Mouse (Mus musculus) myocyte (in vitro differentiated cells): ENCODE results near the gene Gpr171.

Source experiments
- CEBPB ChIP-seq: IDR thresholded peaks from 2 replicates; pipeline ENCODE4 v1.6.1; 2011; ENCODE audit warnings: mild to moderate bottlenecking, moderate library complexity; ENCODE audit not compliant: poor library complexity, insufficient read depth, severe bottlenecking
- E2F4 ChIP-seq: IDR thresholded peaks from one replicate; pipeline ENCODE4 v1.6.1; 2011; ENCODE audit warnings: mild to moderate bottlenecking, control low read depth, moderate library complexity; ENCODE audit not compliant: insufficient read depth
- MAX ChIP-seq: IDR thresholded peaks from one replicate; pipeline ENCODE4 v1.6.1; 2011; ENCODE audit warnings: low read depth, mild to moderate bottlenecking, control low read depth
- MYOD1 ChIP-seq, 3 experiments: IDR thresholded peaks; one replicate each; pipeline ENCODE4 v1.6.1; 2011; ENCODE audit warnings: control low read depth in 2 of 3, low read depth in 2 of 3, mild to moderate bottlenecking in 2 of 3, moderate library complexity in 1 of 3; ENCODE audit not compliant: insufficient read length in 2 of 3, control insufficient read depth in 1 of 3
- MYOG ChIP-seq, 3 experiments: IDR thresholded peaks; one replicate each; pipeline ENCODE4 v1.6.1; 2011; ENCODE audit warnings: control low read depth in 2 of 3, low read depth in 2 of 3, mild to moderate bottlenecking in 2 of 3; ENCODE audit not compliant: insufficient read length in 2 of 3, control insufficient read depth in 1 of 3, insufficient read depth in 1 of 3
- POLR2A ChIP-seq: IDR thresholded peaks from one replicate; pipeline ENCODE4 v1.6.1; 2011; ENCODE audit warnings: low read depth, mild to moderate bottlenecking, control low read depth, moderate library complexity; ENCODE audit not compliant: insufficient read length
- POLR2AphosphoS2 ChIP-seq: IDR thresholded peaks from one replicate; pipeline ENCODE4 v1.6.1; 2011; ENCODE audit warnings: low read depth, control low read depth; ENCODE audit not compliant: insufficient read length
- REST ChIP-seq: IDR thresholded peaks from one replicate; pipeline ENCODE4 v1.6.1; 2011; ENCODE audit warnings: mild to moderate bottlenecking, control low read depth, moderate library complexity; ENCODE audit not compliant: insufficient read depth, insufficient read length
- SRF ChIP-seq: IDR thresholded peaks from one replicate; pipeline ENCODE4 v1.6.1; 2011; ENCODE audit warnings: low read depth; ENCODE audit not compliant: control insufficient read depth, insufficient read length
- TCF12 ChIP-seq: IDR thresholded peaks from one replicate; pipeline ENCODE4 v1.6.1; 2011; ENCODE audit warnings: mild to moderate bottlenecking, control low read depth; ENCODE audit not compliant: poor library complexity, insufficient read depth, severe bottlenecking
- TCF3 ChIP-seq: IDR thresholded peaks from one replicate; pipeline ENCODE4 v1.6.1; 2011; ENCODE audit warnings: low read depth, control low read depth; ENCODE audit not compliant: insufficient read length
- USF1 ChIP-seq: IDR thresholded peaks from one replicate; pipeline ENCODE4 v1.6.1; 2011; ENCODE audit warnings: low read depth, mild to moderate bottlenecking, control low read depth, moderate library complexity

DNA sequence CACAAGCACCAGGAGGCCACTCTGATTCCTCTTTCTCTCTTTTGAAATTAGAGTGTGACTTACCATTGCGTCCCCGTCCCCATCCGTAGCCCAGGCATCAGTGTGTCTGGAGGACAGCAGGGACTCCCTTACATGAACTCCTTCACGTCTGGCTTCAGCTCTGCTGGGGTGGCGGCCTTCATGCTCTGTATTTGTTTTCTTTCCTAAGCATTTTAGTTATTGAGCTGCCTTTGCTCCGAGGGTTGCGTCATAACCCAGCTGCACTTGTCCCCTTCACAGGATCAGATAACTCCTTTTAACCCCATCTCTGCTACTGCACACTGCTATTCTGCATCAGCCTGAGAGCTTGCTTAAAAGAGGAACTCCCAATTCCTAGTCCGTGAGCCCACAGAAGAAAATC, 28.8 kb upstream of the Gpr171 start:
- no peak for TF ChIP-seq USF1
- TF ChIP-seq MYOG (IDR thresholded peaks at IDR 0.05; ENCODE audit: control insufficient read depth in 1 of 3, insufficient read depth in 1 of 3, insufficient read length in 2 of 3, low read depth in 2 of 3), result no peak
- TF ChIP-seq POLR2A, result no peak
- no peak for TF ChIP-seq REST
- no peak for TF ChIP-seq POLR2AphosphoS2
- no peak for TF ChIP-seq CEBPB
- no peak for TF ChIP-seq MAX
- no peak for TF ChIP-seq SRF
- no peak for TF ChIP-seq MYOD1 (IDR thresholded peaks at IDR 0.05; ENCODE audit: control insufficient read depth in 1 of 3, insufficient read length in 2 of 3, low read depth in 2 of 3)
- no peak for TF ChIP-seq E2F4
- no peak for TF ChIP-seq TCF12
- no peak for TF ChIP-seq TCF3
